Mouse (Mus musculus) gastrocnemius, adult 2 months (tissue): ENCODE results near the gene Plau. TPM values are rescaled to one million over a fixed set of nuclear protein-coding genes. Genes with fewer than 3 reads are reported as not detected.

Experiments
- DNase-seq: peaks from one replicate; pipeline ENCODE4 v3.0.0; 2022
- H3K27ac ChIP-seq: fragments of 200-600 bp; 2 replicates; pipeline ENCODE4 v1.8.1; 2022; ENCODE audit warnings: mild to moderate bottlenecking
- H3K4me3 ChIP-seq: fragments of 200-600 bp; 2 replicates; pipeline ENCODE4 v1.8.1; 2022; ENCODE audit warnings: mild to moderate bottlenecking, moderate library complexity
- CTCF ChIP-seq: fragments of 200-600 bp; IDR thresholded peaks from 2 replicates; pipeline ENCODE4 v1.8.1; 2022; ENCODE audit warnings: antibody characterized with exemption, mild to moderate bottlenecking, moderate library complexity
- intact Hi-C: fragments of 180-260 bp; cut with DNase I; formaldehyde crosslinking; loops from one replicate; pipeline ENCODE4 v1.15.1; 2025
- long read RNA-seq, 2 experiments: library from polyadenylated mRNA; stranded (forward); transcript quantifications; one replicate each; pipeline ENCODE4 v2.0.0; 2021
- total RNA-seq, 2 experiments: library from RNA; stranded (reverse); gene quantifications; 2 replicates each; pipeline ENCODE4 v1.2.3; 2021

The Plau gene
- 10 to 100 TPM; 17.2 to 28.5 TPM for total RNA-seq
- long read RNA-seq, experiment 1 = 0 reads
- long read RNA-seq, experiment 2, partial matches to known transcripts = 0 of 2 reads
- long read RNA-seq, experiment 2, other reads (novel, unspliced or antisense) = 1 of 2 reads

DNA sequence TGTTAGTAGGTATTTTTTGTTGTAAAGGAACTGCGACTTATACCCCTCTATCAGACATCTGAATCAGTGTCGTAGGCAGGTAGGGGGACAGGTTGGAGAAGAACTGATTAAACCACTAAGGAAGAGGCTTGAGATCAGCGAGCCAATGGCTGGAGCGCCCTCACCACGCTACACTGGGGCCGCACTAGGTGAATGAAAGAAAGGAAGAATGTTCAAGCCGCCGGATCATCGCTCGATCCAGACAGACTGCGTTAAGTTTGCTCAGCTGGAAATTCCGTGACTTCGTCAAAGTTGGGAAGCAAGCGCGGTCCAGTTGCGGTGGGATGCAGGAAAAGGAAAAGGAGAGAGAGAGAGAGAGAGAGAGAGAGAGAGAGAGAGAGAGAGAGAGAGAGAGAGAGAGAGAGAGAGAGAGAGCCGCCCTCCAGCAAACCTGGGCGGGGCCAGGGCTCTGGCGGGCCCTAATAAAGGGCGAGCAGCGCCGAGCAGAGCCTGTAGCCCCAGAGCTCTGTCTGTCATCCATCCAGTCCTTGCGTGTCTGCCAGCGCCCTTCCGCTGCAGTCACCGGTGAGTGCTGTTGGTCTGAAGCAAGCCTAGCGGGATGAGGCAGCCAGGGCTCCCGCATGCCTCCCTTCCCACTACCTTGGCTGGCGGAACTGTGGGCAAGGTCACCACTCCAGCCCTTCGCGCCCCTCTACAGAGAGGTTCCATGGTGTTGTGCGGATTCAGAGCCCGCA lies at the start of gene Plau:
Plau (plus strand) TSS at position 490 of the 734 bp plus-strand sequence.
- Histone ChIP-seq H3K27ac (peak within 1 kb of the TSS; percentile 85), H3K4me3 (peak within 1 kb of the TSS; percentile 89)
- no peak for TF ChIP-seq CTCF
- intact Hi-C loops = loop anchor here (2.0 kb wide), 1 partner anchor 34 kb away; no protein-coding TSS in a partner anchor
- DNase-seq = peak; percentile 93

DNA sequence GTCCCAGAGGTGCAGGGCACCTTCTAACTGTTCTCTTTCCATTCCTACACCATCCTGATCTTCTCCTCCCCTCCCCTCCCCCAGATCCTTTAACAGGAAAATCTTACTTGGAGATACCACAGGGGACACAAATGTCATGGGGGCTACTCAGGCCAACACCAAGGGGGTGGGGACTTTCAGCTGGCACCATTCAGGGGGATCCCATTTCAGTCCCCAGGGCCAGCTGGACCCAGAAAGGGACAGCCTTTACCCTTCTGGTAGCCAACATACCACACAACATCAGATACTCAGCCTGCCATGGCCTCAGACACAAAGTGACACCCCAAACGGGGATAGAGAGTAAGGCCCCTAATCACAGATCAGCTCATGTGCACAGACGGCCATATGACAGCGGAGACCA lies 48.3 kb upstream of the Plau start:
- TF ChIP-seq CTCF = no peak
- intact Hi-C loops = no loop called here
- peak overlapping the region; percentile 98 for H3K27ac ChIP-seq
- peak; percentile 86 for DNase-seq
- peak overlapping the region; percentile 56 for H3K4me3 ChIP-seq

DNA sequence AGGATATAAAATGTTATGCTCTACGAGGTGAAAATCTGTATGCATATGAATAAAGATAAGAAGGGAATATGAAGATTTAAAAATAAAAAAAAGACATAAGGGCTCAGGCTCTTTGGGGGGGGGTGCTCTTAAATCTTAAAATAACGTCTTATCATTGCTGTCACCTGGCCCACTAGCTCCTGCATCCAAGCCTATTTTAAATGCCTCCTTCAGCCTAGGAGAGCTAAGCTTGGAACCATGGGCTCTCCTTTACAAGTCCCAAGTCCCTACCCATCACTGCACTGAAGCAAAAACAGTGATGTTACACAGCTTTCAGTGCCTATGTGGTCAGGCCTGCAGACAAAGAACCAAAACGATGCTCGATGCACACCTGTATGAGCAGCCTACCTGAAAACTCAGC lies 46.9 kb upstream of the Plau start:
- Histone ChIP-seq H3K4me3 (peak overlapping the region; percentile 96), H3K27ac (peak overlapping the region; percentile 98)
- no peak for TF ChIP-seq CTCF
- intact Hi-C loops = no loop called here
- no peak for DNase-seq

DNA sequence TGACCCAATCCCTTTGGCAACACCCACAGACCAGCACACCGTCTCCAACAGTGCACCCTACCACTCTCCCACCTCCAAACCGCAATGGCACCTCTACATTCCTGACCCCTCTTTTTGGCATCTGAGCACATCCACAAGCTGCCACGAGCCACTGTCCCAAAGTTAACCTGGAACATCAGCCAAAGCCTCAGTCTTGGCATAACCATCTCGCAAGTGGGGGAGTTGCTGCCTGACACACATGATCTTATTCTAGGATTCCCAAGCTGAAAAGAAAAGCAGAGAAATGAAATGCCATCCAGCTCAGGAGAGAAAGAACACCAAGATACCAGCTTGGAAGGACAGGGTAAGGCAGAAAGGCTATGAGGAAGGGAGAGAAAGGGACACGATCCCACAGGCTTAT lies 46.0 kb upstream of the Plau start:
- no peak for TF ChIP-seq CTCF
- intact Hi-C loops = loop anchor here (5.0 kb wide), 1 partner anchor 58 kb away; the partner anchor contains the start of gene Ndst2
- Histone ChIP-seq H3K4me3 (peak overlapping the region; percentile 96), H3K27ac (peak overlapping the region; percentile 98)
- DNase-seq = peak; percentile 48

DNA sequence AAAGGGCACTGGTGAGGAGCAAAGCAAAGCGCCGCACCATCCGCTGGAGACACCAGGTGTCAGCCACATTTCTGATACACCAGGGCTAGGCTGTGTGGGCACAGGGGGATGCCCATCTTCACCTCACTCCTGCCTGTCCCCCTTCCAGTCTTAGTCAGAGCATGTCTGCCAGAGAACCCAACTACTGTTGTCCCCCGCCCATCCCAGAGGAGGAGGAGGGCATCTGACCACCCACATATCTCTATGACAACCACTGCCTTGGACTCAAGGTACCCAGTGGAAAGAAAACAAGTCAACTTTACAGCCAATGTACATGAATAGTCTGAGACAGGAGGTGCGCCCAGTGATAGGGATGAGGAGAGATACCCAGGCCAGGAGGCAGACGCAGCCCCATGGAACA lies 45.5 kb upstream of the Plau start:
- no peak for TF ChIP-seq CTCF
- H3K27ac ChIP-seq = peak overlapping the region; percentile 98
- peak overlapping the region; percentile 96 for H3K4me3 ChIP-seq
- intact Hi-C loops = loop anchor here (5.0 kb wide), 1 partner anchor 59 kb away; the partner anchor contains the start of gene Ndst2
- no peak for DNase-seq

DNA sequence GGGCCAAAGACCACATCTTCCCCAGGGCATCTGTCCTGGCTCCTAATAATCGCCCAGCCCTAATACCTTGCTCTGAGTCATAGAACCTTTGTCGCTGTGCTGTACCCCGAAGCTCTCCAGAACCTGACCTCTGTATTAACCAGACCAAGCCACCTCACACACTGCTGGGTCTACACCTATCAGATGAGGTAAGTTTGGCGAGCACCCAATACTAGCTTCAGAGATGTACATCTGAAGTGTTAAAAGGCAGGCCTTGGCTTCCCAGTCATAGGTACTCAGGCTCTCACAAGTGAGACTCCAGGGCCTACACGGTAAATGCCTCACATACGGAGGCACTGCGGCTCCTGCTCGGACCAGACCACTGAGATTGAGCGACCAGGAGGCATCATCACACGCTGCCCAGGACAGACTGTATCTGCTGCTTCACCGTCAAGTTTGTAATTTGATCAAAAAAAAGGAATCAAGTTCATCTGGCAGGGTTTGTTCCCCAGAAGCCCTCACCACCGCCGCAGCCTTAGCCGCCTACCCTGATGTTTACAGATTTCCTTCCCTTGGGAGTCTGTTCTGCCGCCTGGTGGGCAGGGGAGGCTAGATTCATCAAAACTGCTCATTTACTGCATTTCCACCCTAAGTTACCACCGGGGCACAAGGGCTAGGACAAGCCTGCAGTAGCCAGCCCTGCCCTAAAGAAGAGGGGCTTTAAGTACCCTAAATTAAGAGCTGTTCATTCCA lies 44.8 kb upstream of the Plau start:
- intact Hi-C loops = loop anchor here (5.0 kb wide), 1 partner anchor 59 kb away; the partner anchor contains the start of gene Ndst2

DNA sequence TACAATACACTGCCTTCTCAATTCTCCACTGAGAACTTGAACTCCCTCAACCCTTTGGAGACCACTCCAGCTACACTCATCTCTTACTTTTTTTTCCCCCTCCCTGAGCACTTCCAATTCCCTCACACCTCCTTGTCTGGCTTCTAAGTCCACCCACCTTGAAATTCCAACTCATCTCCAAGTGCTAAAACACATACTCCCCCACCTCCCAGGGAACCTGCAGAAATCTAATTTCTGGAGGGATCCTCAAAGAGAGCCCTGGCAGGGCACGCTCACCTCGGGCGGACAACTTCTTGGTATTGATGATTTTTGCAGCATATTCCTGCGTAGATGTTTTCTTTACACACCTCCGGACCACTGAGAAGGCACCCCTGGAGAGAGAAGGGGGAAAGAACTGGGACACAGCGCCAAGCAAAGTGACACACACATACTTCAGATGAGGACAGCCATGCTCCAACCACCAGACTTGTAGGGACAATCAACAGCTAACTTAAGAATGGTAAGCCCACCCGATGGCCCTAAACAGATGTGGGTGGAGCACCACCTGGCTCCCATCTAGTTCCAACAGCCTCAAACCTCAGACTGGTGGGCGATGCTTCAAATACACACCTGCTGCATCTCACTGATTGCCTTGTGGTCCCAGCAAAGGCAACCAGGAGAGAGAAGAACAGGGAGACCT lies 44.1 kb upstream of the Plau start:
- intact Hi-C loops = loop anchor here (5.0 kb wide), 1 partner anchor 60 kb away; the partner anchor contains the start of gene Ndst2
- DNase-seq = no peak
- peak overlapping the region; percentile 98 for H3K27ac ChIP-seq
- TF ChIP-seq CTCF = no peak
- peak overlapping the region; percentile 96 for H3K4me3 ChIP-seq

More for the DNA sequence above, 44.8 kb upstream of the Plau start:
- peak overlapping the region; percentile 96 for H3K4me3 ChIP-seq
- no peak for DNase-seq
- peak; percentile 29; the same call in 1 of the 2 replicates for TF ChIP-seq CTCF
- H3K27ac ChIP-seq = peak overlapping the region; percentile 98

DNA sequence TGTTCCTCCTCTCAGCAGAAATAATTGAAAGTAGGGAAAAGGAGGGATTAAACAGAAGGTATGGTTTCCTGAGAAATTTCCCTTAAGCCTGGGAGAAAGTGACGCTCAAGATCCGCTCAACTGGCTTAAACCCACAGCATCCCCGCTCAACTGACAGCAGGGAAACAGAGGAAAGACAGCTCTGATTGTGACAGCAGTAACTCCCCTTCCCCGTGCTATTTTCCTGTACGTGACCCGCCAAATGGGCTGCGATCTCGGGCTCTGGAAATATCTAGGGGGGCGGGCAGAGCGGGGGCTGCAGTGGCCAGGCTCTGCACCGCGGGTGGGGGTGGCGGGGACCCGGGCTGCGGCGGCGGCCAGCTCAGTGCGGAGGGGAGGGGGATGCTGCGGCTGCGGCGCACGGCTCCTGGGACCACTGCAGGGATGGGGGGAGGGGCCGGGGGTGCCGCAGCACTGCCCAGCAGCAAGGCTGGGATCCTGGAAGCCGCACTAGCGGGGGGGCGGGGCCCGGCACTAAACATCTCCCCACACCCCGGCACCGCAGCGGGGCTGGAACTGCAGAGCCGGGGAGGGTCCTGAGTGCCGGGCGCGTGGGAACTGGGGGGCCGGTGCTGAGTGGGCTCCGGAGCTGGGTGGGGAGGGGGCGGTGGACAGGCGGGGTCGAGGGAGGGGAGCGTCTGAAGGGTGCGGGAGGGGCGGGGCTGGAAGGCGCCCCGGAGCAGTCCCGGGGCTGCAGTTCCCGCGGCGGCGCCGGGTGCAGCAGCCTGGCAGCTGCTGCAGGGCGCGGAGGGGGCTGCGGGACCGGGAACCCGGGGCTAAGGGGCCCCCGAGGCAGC lies 43.3 kb upstream of the Plau start:
- Histone ChIP-seq H3K4me3 (peak overlapping the region; percentile 96), H3K27ac (peak overlapping the region; percentile 98)
- intact Hi-C loops = loop anchor here (5.0 kb wide), 1 partner anchor 61 kb away; the partner anchor contains the start of gene Ndst2
- DNase-seq = peak; percentile 61
- TF ChIP-seq CTCF = no peak

DNA sequence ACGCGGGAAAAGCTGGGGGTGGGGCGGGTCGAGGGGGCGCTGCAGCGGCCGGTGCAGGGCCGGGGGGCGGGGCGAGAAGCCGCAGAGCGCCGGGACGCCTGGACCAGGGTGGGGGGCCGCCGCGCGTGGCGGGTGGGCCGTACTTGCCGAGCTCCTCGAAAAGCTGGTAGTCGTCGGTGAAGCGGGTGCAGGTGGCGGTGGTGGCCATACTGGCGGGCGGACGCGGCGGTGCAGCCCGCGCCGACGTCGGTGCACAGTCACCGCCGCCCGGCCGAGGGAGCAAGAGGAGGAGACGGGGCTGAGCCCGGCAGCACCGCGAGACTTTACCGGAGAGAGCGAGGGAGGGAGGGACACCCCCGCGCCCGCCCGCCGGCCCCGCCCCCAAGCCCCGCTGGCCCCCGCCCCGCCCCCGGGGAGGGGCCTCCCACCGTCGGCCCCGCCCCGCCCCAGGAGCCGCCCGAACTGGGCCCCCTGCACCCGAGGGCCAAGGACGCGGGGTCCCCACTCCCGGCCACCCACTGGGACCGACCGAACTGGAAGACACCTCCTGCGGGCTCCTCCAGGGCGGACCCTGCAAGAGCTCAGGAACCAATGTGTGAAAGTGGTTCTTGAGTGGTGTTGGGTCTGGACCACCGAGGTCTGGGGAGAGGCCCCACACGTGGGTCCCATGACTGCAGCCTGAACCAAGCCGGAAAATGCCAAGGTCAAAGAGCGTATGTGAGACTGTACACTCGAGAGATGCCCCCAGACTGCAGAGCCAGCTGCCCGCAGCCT lies 42.5 kb upstream of the Plau start, which contains the start of gene Camk2g:
Camk2g (minus strand) TSS at position 331 of the 774 bp plus-strand sequence.
- intact Hi-C loops = loop anchor here (5.0 kb wide), 1 partner anchor 62 kb away; the partner anchor contains the start of gene Ndst2
- DNase-seq = peak; percentile 93
- Histone ChIP-seq H3K4me3 (peak within 1 kb of the TSS; percentile 96), H3K27ac (peak within 1 kb of the TSS; percentile 98)
- TF ChIP-seq CTCF = peak; percentile 43

DNA sequence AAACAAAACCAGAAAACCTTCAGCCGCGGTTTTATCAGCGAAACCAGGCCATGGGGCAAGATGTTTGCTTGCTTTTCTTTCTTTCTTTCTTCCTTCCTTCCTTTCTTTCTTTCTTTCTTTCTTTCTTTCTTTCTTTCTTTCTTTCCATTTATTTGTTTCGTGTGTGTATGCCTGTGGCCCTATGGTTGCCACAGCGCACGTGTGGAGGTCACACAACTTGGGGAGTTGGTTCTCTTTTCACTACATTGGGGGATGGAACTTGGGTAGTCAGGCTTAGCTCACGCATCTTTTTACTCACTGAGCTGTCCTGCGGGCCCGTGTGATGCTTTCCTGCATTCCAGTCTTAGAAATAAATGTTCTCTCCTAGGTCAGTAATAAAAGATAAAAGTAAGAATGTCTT lies 41.9 kb upstream of the Plau start:
- peak overlapping the region; percentile 98 for H3K27ac ChIP-seq
- intact Hi-C loops = loop anchor here (5.0 kb wide), 1 partner anchor 62 kb away; the partner anchor contains the start of gene Ndst2
- TF ChIP-seq CTCF = no peak
- H3K4me3 ChIP-seq = peak overlapping the region; percentile 96
- no peak for DNase-seq
